Mouse (Mus musculus) NIH3T3 (cell line): ENCODE data around the gene Ttc7b.

Experiments used
- DNase-seq: peaks from one replicate; pipeline ENCODE4 v3.0.0-alpha.2; 2012; ENCODE audit warnings: low read depth

Ttc7b gene

DNA sequence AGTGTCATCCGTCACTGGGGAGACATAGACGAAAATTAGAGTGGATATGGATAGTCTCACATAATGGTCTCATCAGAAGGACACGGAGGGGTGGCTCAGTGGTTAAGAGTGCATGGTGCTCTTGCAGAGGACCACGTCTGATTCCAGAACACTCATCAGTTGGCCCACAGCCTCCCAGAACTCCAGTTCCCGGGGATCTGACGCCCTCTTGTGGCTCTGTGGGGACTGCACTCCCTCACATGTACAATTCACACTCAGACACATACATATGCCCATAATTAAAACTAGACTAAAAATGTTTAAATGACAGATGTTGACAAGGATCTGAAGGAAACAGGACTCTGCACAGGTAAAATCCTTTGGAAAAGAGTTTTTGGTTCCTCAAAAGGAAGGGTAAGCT lies 34.4 kb downstream of the Ttc7b start:
- DNase-seq, result peak; percentile 45

- no peak for DNase-seq
These were observed 37.6 kb downstream of the Ttc7b start for GRCm38 (mm10) chr12:100483054-100483453.

GRCm38 (mm10) chr12:100482255-100482654 lies 38.4 kb downstream of the Ttc7b start:
- no peak for DNase-seq

DNA sequence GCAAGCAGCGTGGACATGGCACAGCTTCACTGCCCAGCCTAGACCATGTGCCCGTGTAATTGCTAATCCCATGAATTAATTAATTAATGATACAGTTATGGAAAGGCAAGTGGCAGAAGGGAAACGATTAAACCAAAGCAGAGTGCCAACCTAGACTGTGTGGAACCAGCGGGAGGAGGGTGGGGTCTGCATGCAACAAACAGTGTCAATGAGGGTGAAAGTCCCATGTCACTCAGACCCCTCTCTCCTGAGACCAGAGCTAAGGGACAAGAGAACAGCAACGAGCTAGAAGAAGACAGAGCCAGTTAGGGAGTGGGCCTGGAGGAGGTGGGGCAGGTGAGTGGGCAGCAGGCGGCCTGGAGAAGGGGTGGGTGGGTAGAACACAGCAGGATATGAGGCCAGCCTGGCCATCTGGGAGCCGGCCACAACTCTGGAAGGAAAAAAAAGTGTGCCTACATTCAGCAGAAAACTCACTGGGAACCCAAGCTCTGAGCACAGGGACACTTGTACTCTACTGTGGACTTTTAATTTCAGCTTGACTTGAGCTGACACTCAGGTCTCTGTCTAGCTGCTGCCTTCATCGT lies 39.1 kb downstream of the Ttc7b start:
- DNase-seq, result no peak

DNA sequence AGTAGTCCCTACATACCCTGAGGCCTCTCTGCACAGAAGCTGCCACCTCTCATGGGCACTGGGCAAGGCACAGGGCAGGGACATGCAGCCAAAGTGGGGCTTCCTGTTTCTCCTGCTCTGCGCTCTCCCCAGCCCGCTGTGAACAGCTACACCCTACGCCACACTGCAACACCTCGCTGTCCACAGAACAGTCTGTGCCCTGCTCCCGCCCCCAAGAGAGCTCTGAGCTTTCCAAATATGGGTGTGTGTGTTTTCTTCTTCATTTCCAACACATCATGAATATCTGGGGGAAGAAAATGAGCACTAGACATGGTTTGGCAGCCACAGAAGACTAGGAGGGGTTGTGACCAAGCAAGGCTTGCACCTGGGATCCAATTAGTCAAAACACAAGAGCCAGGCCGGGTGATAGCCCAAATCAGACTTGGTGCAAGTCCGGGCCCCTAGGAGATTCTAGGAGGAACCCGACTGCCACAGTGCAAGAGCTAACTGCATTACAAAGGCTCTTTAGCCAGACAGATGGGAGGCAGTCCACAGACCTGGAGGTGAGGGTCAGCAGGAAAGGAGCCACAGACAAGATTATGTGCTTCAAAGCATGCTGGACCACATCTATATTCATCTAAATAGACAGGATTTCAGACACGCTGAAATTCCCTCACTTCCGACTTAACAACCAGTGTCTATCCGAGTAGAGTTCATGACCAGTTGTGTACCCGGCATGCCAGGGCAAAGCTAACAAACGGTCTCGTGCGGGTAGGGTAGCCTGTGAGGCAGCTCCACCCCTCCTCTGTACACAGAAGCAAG lies 39.8 kb downstream of the Ttc7b start:
- DNase-seq, result no peak

DNA sequence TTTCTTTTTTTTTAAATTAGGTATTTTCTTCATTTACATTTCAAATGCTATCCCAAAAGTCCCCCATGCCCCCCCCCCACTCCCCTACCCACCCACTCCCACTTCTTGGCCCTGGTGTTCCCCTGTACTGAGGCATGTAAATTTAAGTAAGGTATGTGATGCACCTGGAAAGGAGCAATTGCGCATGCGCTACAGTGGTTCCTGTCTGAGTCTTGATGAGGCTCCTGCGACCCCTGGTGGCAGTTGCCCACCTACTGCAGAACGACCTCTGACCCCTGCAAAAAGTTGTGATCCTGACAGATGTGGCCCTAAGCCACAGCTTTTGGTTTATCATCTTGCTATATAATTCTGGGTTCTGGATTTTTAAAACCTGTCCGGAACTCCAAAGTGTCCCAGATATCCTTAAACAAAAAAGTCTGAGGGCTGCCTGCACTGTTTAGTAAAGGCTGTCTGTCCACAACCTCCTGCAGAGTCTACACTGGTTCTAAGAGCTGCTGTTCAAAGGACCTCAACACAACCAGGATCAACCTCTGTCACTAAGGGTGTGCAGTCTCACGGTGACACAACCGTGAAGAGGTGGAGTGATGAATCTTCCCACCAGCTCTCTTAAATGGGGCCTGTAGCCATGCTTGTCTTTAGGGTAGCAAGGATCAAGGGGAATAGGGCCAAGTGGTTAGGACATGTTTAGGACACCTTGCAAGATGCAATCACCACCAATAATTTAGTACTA lies 40.6 kb downstream of the Ttc7b start:
- peak; percentile 68 for DNase-seq

- no peak for DNase-seq
These were observed 41.3 kb downstream of the Ttc7b start for GRCm38 (mm10) chr12:100479270-100479869.

DNA sequence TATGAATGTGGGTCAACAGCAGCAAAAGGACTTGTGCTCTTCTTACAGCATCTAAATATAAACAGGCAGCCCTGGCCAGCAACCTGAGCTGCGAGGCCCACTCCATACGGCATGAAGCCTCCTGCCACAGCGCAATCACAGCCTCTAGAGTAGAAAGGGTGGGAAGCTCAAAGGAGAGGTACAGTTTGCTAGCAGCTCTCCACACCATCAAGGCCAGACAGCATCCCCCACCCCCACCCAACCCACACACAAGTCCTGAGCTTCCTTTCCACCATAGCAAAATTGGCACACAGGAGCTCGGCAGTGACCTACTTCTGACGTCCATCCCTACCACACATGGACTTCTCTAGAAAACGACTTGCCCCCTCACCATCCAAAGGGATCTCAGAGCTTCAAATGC lies 42.0 kb downstream of the Ttc7b start:
- no peak for DNase-seq

GRCm38 (mm10) chr12:100478151-100478550 lies 42.5 kb downstream of the Ttc7b start:
- no peak for DNase-seq

DNA sequence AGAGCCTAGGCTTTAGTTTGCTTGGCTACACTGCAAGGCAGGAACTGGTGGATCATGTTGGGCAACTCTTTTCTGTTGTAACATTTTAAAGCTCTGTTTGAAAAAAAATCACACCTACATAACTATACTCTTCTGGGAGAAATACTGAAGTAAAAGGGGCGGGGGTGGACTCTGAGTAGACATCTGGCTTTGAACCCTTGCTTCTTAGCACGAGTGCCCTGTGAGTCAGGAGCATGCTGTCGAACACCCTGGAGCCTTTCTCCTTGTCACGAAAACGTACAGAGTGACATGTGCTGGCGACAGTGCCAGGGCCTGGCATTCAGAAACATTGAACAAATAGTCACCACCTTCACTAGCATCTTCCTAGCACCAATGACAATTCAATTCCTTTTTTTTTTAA lies 43.2 kb downstream of the Ttc7b start:
- DNase-seq, result no peak

- DNase-seq, result peak; percentile 15
These were observed 44.3 kb downstream of the Ttc7b start for GRCm38 (mm10) chr12:100476351-100476750.

GRCm38 (mm10) chr12:100475489-100475888 lies 45.1 kb downstream of the Ttc7b start:
- no peak for DNase-seq

DNA sequence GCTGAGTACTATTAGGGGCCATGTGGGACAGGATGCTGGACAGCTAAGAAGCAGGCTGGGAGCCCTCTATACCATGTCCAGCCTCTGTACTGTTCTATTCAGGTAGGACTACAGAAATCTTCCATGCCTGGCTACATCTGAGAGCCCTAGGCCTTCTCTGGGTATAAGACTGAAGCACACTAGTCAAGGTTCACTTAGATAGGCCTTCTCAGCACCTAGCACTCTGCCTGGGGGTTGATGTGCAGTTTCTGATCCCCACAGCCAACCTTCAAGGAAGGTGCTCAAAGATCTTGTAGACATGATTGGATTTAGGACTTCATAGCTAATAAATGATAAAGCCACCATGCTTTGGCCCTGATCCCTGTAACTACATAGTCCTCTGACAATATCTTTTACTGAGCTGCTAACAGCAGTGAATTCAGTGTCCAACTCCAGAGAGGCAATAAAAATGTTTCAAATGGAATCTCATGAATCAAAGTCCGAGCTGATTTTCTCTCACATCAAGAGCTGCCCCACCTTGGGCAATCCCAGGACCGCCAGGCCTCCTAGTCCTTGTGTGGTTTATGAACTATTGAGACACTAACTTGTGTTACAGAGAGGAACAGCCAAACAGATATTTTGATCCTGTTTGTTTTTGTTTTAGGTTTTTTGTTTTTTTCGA lies 45.8 kb downstream of the Ttc7b start:
- DNase-seq, result no peak

- DNase-seq, result no peak
These were observed 50.3 kb downstream of the Ttc7b start for GRCm38 (mm10) chr12:100470295-100470694.

GRCm38 (mm10) chr12:100469503-100470293 lies 50.9 kb downstream of the Ttc7b start:
- DNase-seq, result no peak

- no peak for DNase-seq
These were observed 55.4 kb downstream of the Ttc7b start for GRCm38 (mm10) chr12:100465101-100465715.

DNA sequence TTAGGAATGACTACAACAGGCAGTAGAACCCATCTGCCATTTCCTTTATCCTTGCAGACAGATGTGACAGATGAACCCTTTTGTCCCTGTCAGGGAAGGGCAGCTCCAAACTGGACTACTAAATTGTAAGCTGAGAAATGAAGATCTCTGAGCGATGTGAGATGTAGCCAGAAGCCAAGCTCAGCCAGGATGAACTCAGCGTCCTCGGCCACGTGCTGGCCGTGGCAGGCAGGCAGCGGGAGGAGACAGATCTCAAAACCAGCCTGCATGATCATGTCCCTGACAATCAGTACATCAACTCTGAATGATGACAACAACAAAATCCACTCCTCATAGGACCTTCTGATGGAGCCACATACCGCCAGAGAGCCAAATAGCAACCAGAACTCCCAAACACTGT lies 62.9 kb downstream of the Ttc7b start:
- DNase-seq, result no peak

- DNase-seq, result no peak
These were observed 64.2 kb downstream of the Ttc7b start for GRCm38 (mm10) chr12:100456257-100456975.

DNA sequence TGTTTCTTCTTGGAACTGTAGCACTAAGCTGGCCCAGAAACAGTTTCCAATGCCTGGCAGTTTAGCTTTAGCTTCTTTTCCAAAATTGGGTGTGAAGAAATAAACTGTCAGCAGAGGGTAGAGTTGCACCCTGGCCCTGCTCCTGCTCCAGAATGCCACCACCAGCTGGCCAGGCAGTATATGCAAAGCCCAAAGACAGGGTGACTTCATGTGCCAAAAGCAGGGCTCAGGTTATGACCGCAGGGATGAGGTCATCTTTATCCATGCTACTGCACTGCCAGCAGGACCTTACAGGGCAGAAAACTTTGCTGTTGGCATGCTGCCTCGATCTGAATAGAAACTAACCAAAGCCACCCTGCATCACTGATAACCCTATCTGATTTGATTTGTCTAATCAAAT lies 65.2 kb downstream of the Ttc7b start:
- no peak for DNase-seq

DNA sequence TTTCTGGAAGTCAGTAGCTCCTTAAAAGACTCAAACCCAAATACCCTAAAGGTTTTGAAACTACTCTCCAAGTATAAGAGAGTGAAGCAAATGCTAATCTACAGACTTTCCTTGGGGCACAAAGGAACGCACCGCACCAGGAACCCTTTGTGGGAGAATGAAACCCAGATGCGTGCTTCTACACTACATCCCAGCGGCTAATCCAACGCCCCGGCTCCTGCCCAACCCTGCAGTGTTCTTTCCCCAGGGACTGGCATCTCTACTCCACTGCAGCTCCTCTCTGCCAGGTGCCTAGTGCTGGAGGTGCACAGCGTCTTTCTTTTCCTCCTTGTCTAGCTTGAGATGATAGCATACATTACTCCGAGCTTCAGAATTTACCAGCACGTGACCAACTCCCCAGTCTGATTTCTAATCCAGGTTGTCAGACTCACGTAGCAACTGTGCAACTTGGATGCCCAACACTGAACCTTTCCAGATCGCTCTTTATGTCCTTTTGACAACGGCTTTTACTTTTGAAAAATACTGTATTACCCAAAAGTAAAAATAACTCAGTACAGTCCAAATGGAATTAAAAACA lies 72.8 kb downstream of the Ttc7b start:
- no peak for DNase-seq
